Mouse (Mus musculus) liver, embryonic 15.5 days (tissue): ENCODE data around the gene Max. TPM values are rescaled to one million over a fixed set of nuclear protein-coding genes. Genes with fewer than 3 reads are reported as not detected.

ENCODE experiments used
- polyA plus RNA-seq: library from polyadenylated mRNA; unstranded; fragments of >200 nt; fragmentation: Nextera tagmentation; extraction: Ambion mirVana; gene quantifications from 2 replicates; pipeline ENCODE4 v1.2.1, GENCODE M21; 2015

Max gene
- polyA plus RNA-seq, 1 experiment from 2014 or later = 6.4 TPM

Other genes starting within 250 kb of the Max start
- 76.7 and 80.3 TPM in 2 replicates for gene Churc1, start 196.7 kb downstream of the Max start, polyA plus RNA-seq
- gene Fntb, start 196.6 kb downstream of the Max start, polyA plus RNA-seq = 25.2 and 25.3 TPM in 2 replicates
- gene Gpx2, start 166.6 kb downstream of the Max start, polyA plus RNA-seq = 0.23 TPM in 1 of 2 replicates, not detected in the other
- gene Rab15, start 139.3 kb downstream of the Max start, polyA plus RNA-seq = 0.25 and 0.35 TPM in 2 replicates